Mouse (Mus musculus): ENCODE results near the gene Maf. TPM values are rescaled to one million over a fixed set of nuclear protein-coding genes. Genes with fewer than 3 reads are reported as not detected.
A peak's percentile ranks its signal among the peaks of the same experiment; 100 is the strongest.

Gene Maf
- polyA plus RNA-seq, 1 experiment from 2014 or later = 10.2 TPM

GRCm38 (mm10) chr8:115741964-115742363 is 34.4 kb upstream of the Maf start:
- 90% methylated on average over 6 of the region's 6 CpGs for WGBS
- ATAC-seq (replicated peaks; ENCODE audit: low FRiP score, low TSS enrichment, low read depth) (no peak), DNase-seq (ENCODE audit: low spot score) (no peak)
- H3K9ac ChIP-seq (ENCODE audit: low read length) = no peak overlapping the region
- H3K4me2 ChIP-seq (ENCODE audit: low read length) = no peak overlapping the region
- no peaks in the 10 kb centered on the region for H3K4me1 ChIP-seq (replicated peaks; ENCODE audit: control insufficient read depth, insufficient read depth, low read length)
- no peak overlapping the region for H3K27ac ChIP-seq (ENCODE audit: low read depth)
- H3K9me3 ChIP-seq (ENCODE audit: control insufficient read depth, low read length) = no peaks in the 10 kb centered on the region
- H3K36me3 ChIP-seq (ENCODE audit: control insufficient read depth, insufficient read depth, low read length) = no peaks in the 10 kb centered on the region
- H3K4me3 ChIP-seq (ENCODE audit: low read depth, low read length) = no peak overlapping the region
- no peaks in the 10 kb centered on the region for H3K27me3 ChIP-seq (replicated peaks; ENCODE audit: control insufficient read depth, insufficient read depth, low read length)

DNA sequence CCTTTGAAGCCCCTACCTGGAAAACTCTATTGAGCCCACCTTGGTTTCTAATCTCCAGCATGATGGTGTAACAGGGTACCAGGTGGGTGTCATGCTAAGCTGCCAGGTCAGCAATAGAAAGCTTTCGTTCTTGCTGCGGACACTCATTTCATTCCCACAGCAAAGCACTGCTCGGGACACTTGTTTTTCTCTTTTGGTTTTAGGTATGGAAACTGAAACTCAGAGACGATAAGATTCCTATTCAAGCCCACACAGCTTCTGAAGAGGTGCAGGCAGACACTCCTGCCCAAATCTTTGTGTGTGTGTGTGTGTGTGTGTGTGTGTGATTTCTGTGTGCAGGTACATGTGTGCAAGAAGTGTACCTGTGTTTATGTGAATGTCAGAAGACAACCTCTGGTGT is 32.2 kb upstream of the Maf start:
- no peaks in the 10 kb centered on the region for H3K36me3 ChIP-seq (ENCODE audit: control insufficient read depth, insufficient read depth, low read length)
- H3K9me3 ChIP-seq (ENCODE audit: control insufficient read depth, low read length) = no peaks in the 10 kb centered on the region
- no peak for DNase-seq (ENCODE audit: low spot score)
- 91% methylated on average over 4 of the region's 4 CpGs for WGBS
- H3K4me2 ChIP-seq (ENCODE audit: low read length) = no peak overlapping the region
- H3K27me3 ChIP-seq (replicated peaks; ENCODE audit: control insufficient read depth, insufficient read depth, low read length) = no peaks in the 10 kb centered on the region
- ATAC-seq (replicated peaks; ENCODE audit: low FRiP score, low TSS enrichment, low read depth) = no peak
- H3K27ac ChIP-seq (ENCODE audit: low read depth) = no peak overlapping the region
- no peaks in the 10 kb centered on the region for H3K4me1 ChIP-seq (replicated peaks; ENCODE audit: control insufficient read depth, insufficient read depth, low read length)
- no peak overlapping the region for H3K4me3 ChIP-seq (ENCODE audit: low read depth, low read length)
- no peak overlapping the region for H3K9ac ChIP-seq (ENCODE audit: low read length)

DNA sequence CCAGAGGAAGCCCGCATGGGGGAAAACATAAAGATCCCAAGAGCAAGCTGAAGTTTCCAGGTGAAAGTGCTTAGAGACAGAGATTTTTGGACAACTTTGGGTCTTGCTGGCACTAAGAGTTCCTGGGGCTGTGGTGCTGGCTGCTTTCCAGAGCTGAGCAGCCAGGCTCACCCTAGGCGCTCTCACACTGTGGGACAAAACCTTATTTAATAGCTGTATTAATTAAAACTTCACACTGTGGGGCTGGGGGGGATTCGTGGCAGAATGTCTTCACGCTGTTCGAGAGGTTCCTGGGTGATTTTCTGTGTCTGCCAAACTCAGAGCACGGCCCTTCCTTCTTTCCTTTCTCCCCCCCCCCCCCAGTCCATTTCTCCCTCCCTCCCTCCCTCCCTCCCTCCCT is 24.8 kb upstream of the Maf start:
- Histone ChIP-seq H3K27me3 (replicated peaks; ENCODE audit: control insufficient read depth, insufficient read depth, low read length) (no peaks in the 10 kb centered on the region), H3K9me3 (ENCODE audit: control insufficient read depth, low read length) (no peaks in the 10 kb centered on the region), H3K9ac (ENCODE audit: low read length) (no peak overlapping the region), H3K27ac (ENCODE audit: low read depth) (no peak overlapping the region), H3K36me3 (ENCODE audit: control insufficient read depth, insufficient read depth, low read length) (no peaks in the 10 kb centered on the region), H3K4me3 (ENCODE audit: low read depth, low read length) (no peak overlapping the region), H3K4me2 (ENCODE audit: low read length) (no peak overlapping the region), H3K4me1 (replicated peaks; ENCODE audit: control insufficient read depth, insufficient read depth, low read length) (no peaks in the 10 kb centered on the region)
- 81% methylated on average over 6 of the region's 6 CpGs for WGBS
- DNase-seq (ENCODE audit: low spot score) = no peak
- ATAC-seq (replicated peaks; ENCODE audit: low FRiP score, low TSS enrichment, low read depth) = no peak

GRCm38 (mm10) chr8:115726807-115727206 is 19.2 kb upstream of the Maf start:
- Histone ChIP-seq H3K4me1 (replicated peaks; ENCODE audit: control insufficient read depth, insufficient read depth, low read length) (no peaks in the 10 kb centered on the region), H3K9ac (ENCODE audit: low read length) (no peak overlapping the region), H3K27ac (ENCODE audit: low read depth) (no peak overlapping the region), H3K36me3 (ENCODE audit: control insufficient read depth, insufficient read depth, low read length) (no peaks in the 10 kb centered on the region), H3K9me3 (ENCODE audit: control insufficient read depth, low read length) (no peaks in the 10 kb centered on the region), H3K4me2 (ENCODE audit: low read length) (no peak overlapping the region), H3K27me3 (replicated peaks; ENCODE audit: control insufficient read depth, insufficient read depth, low read length) (no peaks in the 10 kb centered on the region), H3K4me3 (ENCODE audit: low read depth, low read length) (no peak overlapping the region)
- DNase-seq (ENCODE audit: low spot score) (no peak), ATAC-seq (replicated peaks; ENCODE audit: low FRiP score, low TSS enrichment, low read depth) (no peak)
- WGBS = 86% methylated on average over 3 of the region's 3 CpGs

DNA sequence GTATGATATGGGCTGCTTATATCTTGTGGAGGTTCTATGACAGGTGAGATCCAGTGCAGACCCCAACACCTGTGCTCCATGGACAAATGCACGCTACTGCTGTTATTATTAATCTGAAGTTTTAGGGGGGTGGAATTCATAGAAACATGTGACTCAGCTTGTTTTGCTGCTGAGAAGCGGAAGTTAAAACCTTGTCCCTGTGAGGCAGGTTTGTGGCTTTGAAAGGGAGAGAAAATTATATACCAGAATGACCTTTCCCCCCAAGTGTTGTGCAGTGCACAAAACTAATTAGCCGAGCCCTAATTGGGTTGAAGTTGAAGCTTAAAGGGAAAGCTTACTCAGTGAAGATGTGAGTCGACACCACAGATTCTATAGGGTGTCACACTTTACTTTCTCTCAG is 18.6 kb upstream of the Maf start:
- Histone ChIP-seq H3K4me2 (ENCODE audit: low read length) (no peak overlapping the region), H3K4me3 (ENCODE audit: low read depth, low read length) (no peak overlapping the region), H3K27ac (ENCODE audit: low read depth) (no peak overlapping the region), H3K36me3 (ENCODE audit: control insufficient read depth, insufficient read depth, low read length) (no peaks in the 10 kb centered on the region), H3K9me3 (ENCODE audit: control insufficient read depth, low read length) (no peaks in the 10 kb centered on the region), H3K27me3 (replicated peaks; ENCODE audit: control insufficient read depth, insufficient read depth, low read length) (no peaks in the 10 kb centered on the region), H3K9ac (ENCODE audit: low read length) (no peak overlapping the region), H3K4me1 (replicated peaks; ENCODE audit: control insufficient read depth, insufficient read depth, low read length) (no peaks in the 10 kb centered on the region)
- 81% methylated on average over 4 of the region's 4 CpGs for WGBS
- no peak for DNase-seq (ENCODE audit: low spot score)
- no peak for ATAC-seq (replicated peaks; ENCODE audit: low FRiP score, low TSS enrichment, low read depth)

- H3K36me3 ChIP-seq (ENCODE audit: control insufficient read depth, insufficient read depth, low read length) = no peaks in the 10 kb centered on the region
- H3K4me2 ChIP-seq (ENCODE audit: low read length) = no peak overlapping the region
- no peaks in the 10 kb centered on the region for H3K27me3 ChIP-seq (replicated peaks; ENCODE audit: control insufficient read depth, insufficient read depth, low read length)
- no peak overlapping the region for H3K9ac ChIP-seq (ENCODE audit: low read length)
- no peak for DNase-seq (ENCODE audit: low spot score)
- H3K9me3 ChIP-seq (ENCODE audit: control insufficient read depth, low read length) = no peaks in the 10 kb centered on the region
- H3K4me1 ChIP-seq (replicated peaks; ENCODE audit: control insufficient read depth, insufficient read depth, low read length) = no peaks in the 10 kb centered on the region
- H3K4me3 ChIP-seq (ENCODE audit: low read depth, low read length) = no peak overlapping the region
- no peak for ATAC-seq (replicated peaks; ENCODE audit: low FRiP score, low TSS enrichment, low read depth)
- 79% methylated on average over 7 of the region's 7 CpGs for WGBS
- H3K27ac ChIP-seq (ENCODE audit: low read depth) = no peak overlapping the region
These were observed 11.5 kb upstream of the Maf start for GRCm38 (mm10) chr8:115719126-115719525.

GRCm38 (mm10) chr8:115718621-115719020 is 11.0 kb upstream of the Maf start:
- Histone ChIP-seq H3K9ac (ENCODE audit: low read length) (no peak overlapping the region), H3K4me1 (replicated peaks; ENCODE audit: control insufficient read depth, insufficient read depth, low read length) (no peaks in the 10 kb centered on the region), H3K4me3 (ENCODE audit: low read depth, low read length) (no peak overlapping the region), H3K27me3 (replicated peaks; ENCODE audit: control insufficient read depth, insufficient read depth, low read length) (no peaks in the 10 kb centered on the region), H3K4me2 (ENCODE audit: low read length) (no peak overlapping the region), H3K36me3 (ENCODE audit: control insufficient read depth, insufficient read depth, low read length) (no peaks in the 10 kb centered on the region), H3K9me3 (ENCODE audit: control insufficient read depth, low read length) (no peaks in the 10 kb centered on the region), H3K27ac (ENCODE audit: low read depth) (no peak overlapping the region)
- DNase-seq (ENCODE audit: low spot score) = no peak
- no peak for ATAC-seq (replicated peaks; ENCODE audit: low FRiP score, low TSS enrichment, low read depth)
- 92% methylated on average over 6 of the region's 6 CpGs for WGBS

- H3K27me3 ChIP-seq (replicated peaks; ENCODE audit: control insufficient read depth, insufficient read depth, low read length) = no peaks in the 10 kb centered on the region
- no peak overlapping the region for H3K9ac ChIP-seq (ENCODE audit: low read length)
- DNase-seq (ENCODE audit: low spot score) = no peak
- no peak overlapping the region for H3K4me3 ChIP-seq (ENCODE audit: low read depth, low read length)
- peaks cover 10% of the 10 kb centered on the region; the same call in 1 of the 2 replicates for H3K4me1 ChIP-seq (replicated peaks; ENCODE audit: control insufficient read depth, insufficient read depth, low read length)
- no peaks in the 10 kb centered on the region for H3K36me3 ChIP-seq (ENCODE audit: control insufficient read depth, insufficient read depth, low read length)
- no peak overlapping the region for H3K4me2 ChIP-seq (ENCODE audit: low read length)
- no peaks in the 10 kb centered on the region for H3K9me3 ChIP-seq (ENCODE audit: control insufficient read depth, low read length)
- no peak for ATAC-seq (replicated peaks; ENCODE audit: low FRiP score, low TSS enrichment, low read depth)
- H3K27ac ChIP-seq (ENCODE audit: low read depth) = no peak overlapping the region
- 80% methylated on average over 4 of the region's 4 CpGs for WGBS
These were observed 7.7 kb upstream of the Maf start for GRCm38 (mm10) chr8:115715262-115715661.

- Histone ChIP-seq H3K27me3 (replicated peaks; ENCODE audit: control insufficient read depth, insufficient read depth, low read length) (no peaks in the 10 kb centered on the region), H3K9me3 (ENCODE audit: control insufficient read depth, low read length) (no peaks in the 10 kb centered on the region), H3K27ac (ENCODE audit: low read depth) (no peak overlapping the region), H3K36me3 (ENCODE audit: control insufficient read depth, insufficient read depth, low read length) (no peaks in the 10 kb centered on the region), H3K9ac (ENCODE audit: low read length) (no peak overlapping the region), H3K4me1 (replicated peaks; ENCODE audit: control insufficient read depth, insufficient read depth, low read length) (peaks cover 19% of the 10 kb centered on the region), H3K4me3 (ENCODE audit: low read depth, low read length) (no peak overlapping the region), H3K4me2 (ENCODE audit: low read length) (peak overlapping the region; percentile 21)
- no peak for DNase-seq (ENCODE audit: low spot score)
- WGBS = 40% methylated on average over 11 of the region's 11 CpGs
- ATAC-seq (replicated peaks; ENCODE audit: low FRiP score, low TSS enrichment, low read depth) = no peak
These were observed 3.5 kb upstream of the Maf start for GRCm38 (mm10) chr8:115711106-115711505.
